ENCODE assay signal across 7 mouse cellular contexts in the genomic region with DNA sequence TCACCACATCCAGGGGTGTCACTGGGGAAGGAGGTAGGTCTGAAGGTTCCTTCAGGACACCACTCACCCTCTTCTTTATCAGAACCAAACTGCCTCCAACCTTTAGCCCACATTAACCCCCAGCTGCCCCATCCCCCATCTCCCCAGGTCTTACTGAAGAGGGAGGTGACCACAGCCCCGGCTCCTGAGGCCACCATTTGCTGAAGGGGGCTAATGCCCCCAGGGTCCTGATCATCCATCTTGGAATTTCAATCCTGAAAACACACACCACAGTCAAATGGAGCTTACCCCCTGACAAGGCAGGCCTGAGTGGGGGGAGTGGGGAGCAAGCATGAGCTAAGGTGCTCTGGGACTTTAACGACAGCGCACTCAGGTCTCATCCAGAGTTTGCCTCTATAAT. TPM values are rescaled to one million over a fixed set of nuclear protein-coding genes. Genes with fewer than 3 reads are reported as not detected.
DNase-seq lines count a peak whose midpoint lies in the region; ATAC-seq and TF ChIP-seq lines count a peak whose summit lies in the region.

No protein-coding gene starts in this region.

- 0 out of 2 replicates have a peak, but pooled peaks cover 5% of the 10 kb centered on the region for H3K27me3 ChIP-seq in lung, embryonic 14.5 days (ENCODE audit: insufficient read depth, low read length)

- peak overlapping the region; percentile 80 for H3K4me3 ChIP-seq in lung, embryonic 14.5 days (ENCODE audit: low read depth, low read length)
- peak overlapping the region; percentile 78 for H3K4me3 ChIP-seq in olfactory bulb, adult 2 months (ENCODE audit: insufficient read depth, low read depth, low read length)

- H3K9me3 ChIP-seq in lung, embryonic 14.5 days (ENCODE audit: low read depth, low read length): no peaks in the 10 kb centered on the region

- no peak for TF ChIP-seq CTCF in lung, embryonic 14.5 days (IDR thresholded peaks at IDR 0.05; ENCODE audit: low read depth)
- no peak for TF ChIP-seq CTCF in olfactory bulb, adult 2 months (IDR thresholded peaks at IDR 0.05; ENCODE audit: insufficient read depth, low read depth, low read length)

- H3K36me3 ChIP-seq in lung, embryonic 14.5 days (ENCODE audit: insufficient read depth): peaks cover 29% of the 10 kb centered on the region

- 6% methylated on average over 3 of the region's 3 CpGs for WGBS in lung, embryonic 14.5 days
- 9% methylated on average over 3 of the region's 3 CpGs for WGBS in olfactory bulb, adult 2 months

- H3K4me1 ChIP-seq in lung, embryonic 14.5 days (ENCODE audit: insufficient read depth): peaks cover 7% of the 10 kb centered on the region; the same call in 1 of the 2 replicates
- peaks cover 27% of the 10 kb centered on the region for H3K4me1 ChIP-seq in olfactory bulb, adult 2 months (ENCODE audit: control insufficient read depth, insufficient read depth, low read length)

- peak overlapping the region; percentile 95; the same call in 1 of the 2 replicates for H3K27ac ChIP-seq in lung, embryonic 14.5 days (ENCODE audit: low read depth)
- peak overlapping the region; percentile 69; the same call in 1 of the 2 replicates for H3K27ac ChIP-seq in olfactory bulb, adult 2 months (ENCODE audit: insufficient read depth, low read depth, low read length)

- peak overlapping the region; percentile 85 for H3K9ac ChIP-seq in lung, embryonic 14.5 days

- peak overlapping the region; percentile 96 for H3K4me2 ChIP-seq in lung, embryonic 14.5 days

- ATAC-seq in lung, embryonic 14.5 days (ENCODE audit: insufficient read depth): no peak
- peak; percentile 0; the same call in 1 of the 2 replicates for ATAC-seq in erythroblast, adult 5-6 weeks (replicated peaks; ENCODE audit: low FRiP score, poor library complexity, severe bottlenecking)

- TF ChIP-seq POLR2A in olfactory bulb, adult 2 months (IDR thresholded peaks at IDR 0.05; ENCODE audit: insufficient read depth, low read depth, low read length): no peak

- DNase-seq in lung, embryonic 14.5 days: no peak
- DNase-seq in lung, postnatal 25 days (ENCODE audit: low spot score): no peak
- DNase-seq in kidney, postnatal 10 days: peak; percentile 28
- DNase-seq in frontal cortex, postnatal 25 days (ENCODE audit: low spot score in 2 of 2): no peak
- no peak for DNase-seq in urinary bladder, postnatal 14 days (ENCODE audit: low spot score)

RNA-seq across cellular contexts. Expression of a gene that starts 1.3 kb away (rescaled TPM):
- polyA plus RNA-seq in lung, embryonic 14.5 days (2014; fragmentation: Nextera tagmentation; extraction: Ambion mirVana): 223 and 244 TPM in 2 replicates
- total RNA-seq in erythroblast, adult 5-6 weeks (2015; ENCODE audit: low replicate concordance): 461 and 462 TPM in 2 replicates
- 236 and 290 TPM in 2 replicates for total RNA-seq in erythroblast, adult 5-6 weeks (2017; ENCODE audit: low replicate concordance)
- polyA plus RNA-seq in olfactory bulb, adult 2 months (2012; ENCODE audit: insufficient read depth, insufficient read length, low replicate concordance, missing spikeins): not detected in 2 replicates

RNA-seq across cellular contexts. Expression of a gene that starts 13.2 kb away (rescaled TPM):
- polyA plus RNA-seq in lung, embryonic 14.5 days (2014; fragmentation: Nextera tagmentation; extraction: Ambion mirVana): 1.1 and 1.3 TPM in 2 replicates
- total RNA-seq in erythroblast, adult 5-6 weeks (2015; ENCODE audit: low replicate concordance): 3.1 TPM in 1 of 2 replicates, not detected in the other
- 2.7 and 7.5 TPM in 2 replicates for total RNA-seq in erythroblast, adult 5-6 weeks (2017; ENCODE audit: low replicate concordance)
- polyA plus RNA-seq in olfactory bulb, adult 2 months (2012; ENCODE audit: insufficient read depth, insufficient read length, low replicate concordance, missing spikeins): not detected in 2 replicates

RNA-seq across cellular contexts. Expression of a gene that starts 23.7 kb away (rescaled TPM):
- 113 and 116 TPM in 2 replicates for polyA plus RNA-seq in lung, embryonic 14.5 days (2014; fragmentation: Nextera tagmentation; extraction: Ambion mirVana)
- 85.7 and 90.1 TPM in 2 replicates for total RNA-seq in erythroblast, adult 5-6 weeks (2015; ENCODE audit: low replicate concordance)
- 26.3 and 56.1 TPM in 2 replicates for total RNA-seq in erythroblast, adult 5-6 weeks (2017; ENCODE audit: low replicate concordance)
- polyA plus RNA-seq in olfactory bulb, adult 2 months (2012; ENCODE audit: insufficient read depth, insufficient read length, low replicate concordance, missing spikeins): not detected in 2 replicates

RNA-seq across cellular contexts. Expression of a gene that starts 40.4 kb away (rescaled TPM):
- polyA plus RNA-seq in lung, embryonic 14.5 days (2014; fragmentation: Nextera tagmentation; extraction: Ambion mirVana): 6.0 and 6.9 TPM in 2 replicates
- total RNA-seq in erythroblast, adult 5-6 weeks (2015; ENCODE audit: low replicate concordance): 4,977 and 5,433 TPM in 2 replicates
- total RNA-seq in erythroblast, adult 5-6 weeks (2017; ENCODE audit: low replicate concordance): 6,454 and 7,565 TPM in 2 replicates
- polyA plus RNA-seq in olfactory bulb, adult 2 months (2012; ENCODE audit: insufficient read depth, insufficient read length, low replicate concordance, missing spikeins): not detected in 2 replicates

RNA-seq across cellular contexts. Expression of a gene that starts 41.1 kb away (rescaled TPM):
- 7.4 and 8.3 TPM in 2 replicates for polyA plus RNA-seq in lung, embryonic 14.5 days (2014; fragmentation: Nextera tagmentation; extraction: Ambion mirVana)
- total RNA-seq in erythroblast, adult 5-6 weeks (2015; ENCODE audit: low replicate concordance): not detected in 2 replicates
- not detected in 2 replicates for total RNA-seq in erythroblast, adult 5-6 weeks (2017; ENCODE audit: low replicate concordance)
- polyA plus RNA-seq in olfactory bulb, adult 2 months (2012; ENCODE audit: insufficient read depth, insufficient read length, low replicate concordance, missing spikeins): not detected in 2 replicates

Comparison
In these comparisons a context has a peak if more than half of its experiments do, and no peak if none do; other contexts are left out.
1. RNA of a gene that starts 1.3 kb away (polyA plus RNA-seq): 223 to 244 TPM in lung, embryonic 14.5 days; not detected in olfactory bulb, adult 2 months; every median in the first group is over 100 times any median in the second.